Mouse (Mus musculus): ENCODE measurements around the gene Sypl2. TPM values are rescaled to one million over a fixed set of nuclear protein-coding genes. Genes with fewer than 3 reads are reported as not detected.

The Sypl2 gene
- polyA plus RNA-seq, 1 experiment from 2014 or later, result 2.0 TPM

GRCm38 (mm10) chr3:108188716-108189490, 37.5 kb downstream of the Sypl2 start:
- H3K4me2 ChIP-seq, result no peak overlapping the region
- H3K9ac ChIP-seq, result no peak overlapping the region
- H3K27me3 ChIP-seq, result peaks cover 18% of the 10 kb centered on the region; the same call in 1 of the 2 replicates
- no peak overlapping the region for H3K4me3 ChIP-seq
- ATAC-seq (replicated peaks; ENCODE audit: insufficient number of reproducible peaks, insufficient read depth, low FRiP score, low read depth), result no peak
- H3K36me3 ChIP-seq, result no peaks in the 10 kb centered on the region
- H3K9me3 ChIP-seq (replicated peaks), result no peaks in the 10 kb centered on the region
- no peak overlapping the region for H3K27ac ChIP-seq
- H3K4me1 ChIP-seq (replicated peaks), result peaks cover 19% of the 10 kb centered on the region
- WGBS, result 67% methylated on average over 9 of the region's 9 CpGs

- no peak overlapping the region for H3K27ac ChIP-seq
- no peaks in the 10 kb centered on the region for H3K36me3 ChIP-seq
- peak overlapping the region; percentile 83 for H3K4me2 ChIP-seq
- peak overlapping the region; percentile 63 for H3K4me3 ChIP-seq
- WGBS, result 65% methylated on average over 20 of the region's 20 CpGs
- peaks cover 16% of the 10 kb centered on the region for H3K4me1 ChIP-seq (replicated peaks)
- H3K9me3 ChIP-seq (replicated peaks), result no peaks in the 10 kb centered on the region
- peaks cover 18% of the 10 kb centered on the region; the same call in 1 of the 2 replicates for H3K27me3 ChIP-seq
- H3K9ac ChIP-seq, result peak overlapping the region; percentile 69; the same call in 1 of the 2 replicates
- no peak; the same call in 1 of the 2 replicates for ATAC-seq (replicated peaks; ENCODE audit: insufficient number of reproducible peaks, insufficient read depth, low FRiP score, low read depth)
These were observed 39.2 kb downstream of the Sypl2 start for GRCm38 (mm10) chr3:108187111-108187795.

- 2% methylated on average over 86 of the region's 100 CpGs for WGBS
- peak within 1 kb of the TSS; percentile 2; the same call in 1 of the 2 replicates for H3K27ac ChIP-seq
- no peaks in the 10 kb centered on the region for H3K36me3 ChIP-seq
- peak within 1 kb of the TSS; percentile 83 for H3K4me2 ChIP-seq
- H3K4me3 ChIP-seq, result peak within 1 kb of the TSS; percentile 63
- peaks cover 16% of the 10 kb centered on the region for H3K4me1 ChIP-seq (replicated peaks)
- peaks cover 21% of the 10 kb centered on the region; the same call in 1 of the 2 replicates for H3K27me3 ChIP-seq
- no peaks in the 10 kb centered on the region for H3K9me3 ChIP-seq (replicated peaks)
- H3K9ac ChIP-seq, result peak within 1 kb of the TSS; percentile 69
- peak; percentile 52 for ATAC-seq (replicated peaks; ENCODE audit: insufficient number of reproducible peaks, insufficient read depth, low FRiP score, low read depth)
These were observed 40.1 kb downstream of the Sypl2 start, which contains the start of gene Amigo1 for GRCm38 (mm10) chr3:108186098-108187047. Gene Amigo1, plus strand, starts transcription at chr3:108186335.

DNA sequence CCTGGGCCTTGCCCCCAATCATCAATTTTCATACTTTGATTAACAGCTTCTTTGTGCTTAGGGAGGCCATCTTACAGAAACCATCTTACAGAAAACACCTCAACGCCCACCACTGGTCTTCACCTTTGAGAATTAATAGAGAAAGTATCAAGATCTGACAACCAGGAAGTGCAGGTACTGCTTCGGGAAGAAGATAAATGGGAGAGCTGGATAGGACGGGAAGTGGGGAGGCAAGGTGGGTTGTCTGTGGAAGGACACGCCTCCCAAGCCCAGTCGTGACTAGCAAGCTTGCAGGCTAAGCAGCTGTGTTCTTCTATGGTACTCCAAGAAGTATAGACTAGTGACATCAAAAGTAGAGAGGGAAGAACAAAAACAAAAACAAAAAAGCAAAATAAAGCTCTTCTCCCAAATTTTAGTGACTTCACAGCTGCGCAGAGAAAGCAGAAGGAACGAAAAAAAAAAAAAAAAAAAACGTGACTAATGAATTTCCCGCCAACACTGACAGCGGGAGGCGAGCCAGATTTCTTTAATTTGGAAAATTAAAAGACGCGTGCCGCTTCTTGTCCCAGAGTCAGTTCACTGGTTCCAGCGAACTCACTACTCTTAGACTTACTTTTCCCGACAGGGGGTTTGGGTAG, 40.9 kb downstream of the Sypl2 start:
- H3K36me3 ChIP-seq, result no peaks in the 10 kb centered on the region
- peak overlapping the region; percentile 63 for H3K4me3 ChIP-seq
- peaks cover 16% of the 10 kb centered on the region for H3K4me1 ChIP-seq (replicated peaks)
- H3K27me3 ChIP-seq, result peaks cover 23% of the 10 kb centered on the region; the same call in 1 of the 2 replicates
- no peak for ATAC-seq (replicated peaks; ENCODE audit: insufficient number of reproducible peaks, insufficient read depth, low FRiP score, low read depth)
- 4% methylated on average over 16 of the region's 16 CpGs for WGBS
- peak overlapping the region; percentile 69 for H3K9ac ChIP-seq
- H3K27ac ChIP-seq, result no peak overlapping the region
- peak overlapping the region; percentile 83 for H3K4me2 ChIP-seq
- no peaks in the 10 kb centered on the region for H3K9me3 ChIP-seq (replicated peaks)

DNA sequence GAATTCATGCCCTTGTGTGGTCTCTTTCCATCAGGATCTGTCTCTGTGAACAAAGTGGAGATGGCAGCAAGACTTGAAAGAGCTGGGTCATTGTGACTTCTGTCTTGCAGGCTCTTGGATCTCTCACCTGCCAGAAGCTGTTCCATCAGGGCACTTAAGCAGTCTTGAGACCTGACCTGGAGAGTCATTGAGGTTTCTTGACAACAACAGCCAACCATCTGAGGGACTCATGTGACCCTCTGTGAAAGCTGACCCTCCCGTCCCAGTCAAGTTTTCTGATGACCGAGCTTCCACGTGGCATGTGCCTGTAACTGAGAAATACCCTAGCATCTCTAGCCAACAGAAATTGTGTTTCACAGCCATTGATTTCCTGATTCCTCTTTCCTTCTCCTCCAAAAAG, 41.7 kb downstream of the Sypl2 start:
- Histone ChIP-seq H3K4me2 (no peak overlapping the region), H3K27ac (no peak overlapping the region), H3K27me3 (peaks cover 23% of the 10 kb centered on the region; the same call in 1 of the 2 replicates), H3K4me1 (replicated peaks) (peaks cover 13% of the 10 kb centered on the region), H3K9me3 (replicated peaks) (no peaks in the 10 kb centered on the region), H3K4me3 (no peak overlapping the region), H3K9ac (no peak overlapping the region), H3K36me3 (no peaks in the 10 kb centered on the region)
- 73% methylated on average over 3 of the region's 3 CpGs for WGBS
- no peak for ATAC-seq (replicated peaks; ENCODE audit: insufficient number of reproducible peaks, insufficient read depth, low FRiP score, low read depth)

DNA sequence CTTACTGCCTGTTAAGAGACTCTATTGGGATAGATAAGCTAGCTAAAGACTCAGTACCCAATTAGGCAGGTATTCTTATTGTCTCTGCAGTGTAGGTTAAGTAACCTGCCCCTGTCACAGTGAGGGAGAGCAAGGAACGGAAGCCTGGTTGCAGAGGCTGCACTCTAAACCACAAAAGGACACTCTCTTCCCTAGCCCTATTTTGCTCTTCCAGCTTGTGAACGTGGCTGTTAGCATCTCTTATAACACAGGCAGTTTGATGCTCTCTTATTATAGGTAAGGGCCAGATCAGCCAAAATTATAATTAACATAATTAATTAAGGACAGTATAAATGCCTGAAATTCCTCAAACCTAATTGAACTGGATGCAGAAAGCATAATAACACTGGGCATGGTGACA, 45.9 kb downstream of the Sypl2 start:
- peaks cover 2% of the 10 kb centered on the region; the same call in 1 of the 2 replicates for H3K4me1 ChIP-seq (replicated peaks)
- no peak overlapping the region for H3K27ac ChIP-seq
- no peak for ATAC-seq (replicated peaks; ENCODE audit: insufficient number of reproducible peaks, insufficient read depth, low FRiP score, low read depth)
- H3K4me3 ChIP-seq, result no peak overlapping the region
- no peaks in the 10 kb centered on the region for H3K9me3 ChIP-seq (replicated peaks)
- no peak overlapping the region for H3K4me2 ChIP-seq
- 45% methylated on average over 2 of the region's 2 CpGs for WGBS
- H3K9ac ChIP-seq, result no peak overlapping the region
- H3K27me3 ChIP-seq, result peaks cover 16% of the 10 kb centered on the region; the same call in 1 of the 2 replicates
- H3K36me3 ChIP-seq, result no peaks in the 10 kb centered on the region

DNA sequence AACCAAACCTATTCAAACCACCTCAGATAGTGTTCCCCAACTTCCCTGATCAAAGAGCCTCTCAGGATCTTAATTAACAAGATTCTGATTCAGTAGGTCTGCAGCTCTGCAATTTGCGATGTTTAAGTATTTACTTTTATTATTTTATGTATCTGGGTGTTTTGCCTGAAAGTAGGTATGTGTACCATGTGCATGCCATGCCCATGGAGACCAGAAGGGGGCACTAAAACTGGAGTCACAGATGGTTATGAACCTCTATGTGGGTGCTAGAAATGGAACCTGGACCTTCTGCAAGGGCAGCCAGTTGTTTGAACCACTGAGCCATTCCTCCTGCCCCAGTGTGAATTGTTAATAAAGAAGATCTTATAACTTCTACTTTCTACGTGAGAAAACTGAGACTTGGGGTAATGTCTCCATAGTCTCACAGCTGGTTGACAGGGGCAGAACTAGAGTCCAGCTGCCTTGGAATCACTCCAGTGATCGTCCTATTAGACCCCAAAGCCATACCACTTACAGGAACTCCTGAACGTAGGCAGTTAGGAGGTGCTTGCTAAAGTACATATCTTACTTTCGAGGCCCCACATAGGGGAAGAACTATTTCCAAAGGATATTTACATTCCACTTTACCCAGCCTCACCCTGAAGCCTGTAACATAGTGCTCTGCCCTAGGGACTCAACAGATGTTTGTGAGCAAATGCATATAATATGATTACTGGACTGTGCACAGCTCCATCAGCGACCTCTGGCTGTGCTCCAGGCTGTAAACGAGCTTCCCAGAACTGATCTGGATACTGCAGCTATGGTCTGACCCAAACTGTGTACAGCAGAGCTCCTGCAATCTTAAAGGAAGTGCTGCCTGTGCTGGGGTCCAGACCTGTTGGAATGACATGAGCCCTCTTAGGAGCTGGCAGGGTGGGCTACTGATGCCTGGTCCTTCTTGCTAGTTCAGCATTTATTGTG, 47.4 kb downstream of the Sypl2 start:
- H3K27ac ChIP-seq, result no peak overlapping the region
- 61% methylated on average over 7 of the region's 7 CpGs for WGBS
- no peak overlapping the region for H3K4me2 ChIP-seq
- no peaks in the 10 kb centered on the region for H3K36me3 ChIP-seq
- H3K27me3 ChIP-seq, result peaks cover 12% of the 10 kb centered on the region; the same call in 1 of the 2 replicates
- no peak overlapping the region for H3K9ac ChIP-seq
- peaks cover 6% of the 10 kb centered on the region; the same call in 1 of the 2 replicates for H3K4me1 ChIP-seq (replicated peaks)
- H3K9me3 ChIP-seq (replicated peaks), result no peaks in the 10 kb centered on the region
- no peak; the same call in 1 of the 2 replicates for ATAC-seq (replicated peaks; ENCODE audit: insufficient number of reproducible peaks, insufficient read depth, low FRiP score, low read depth)
- H3K4me3 ChIP-seq, result no peak overlapping the region

DNA sequence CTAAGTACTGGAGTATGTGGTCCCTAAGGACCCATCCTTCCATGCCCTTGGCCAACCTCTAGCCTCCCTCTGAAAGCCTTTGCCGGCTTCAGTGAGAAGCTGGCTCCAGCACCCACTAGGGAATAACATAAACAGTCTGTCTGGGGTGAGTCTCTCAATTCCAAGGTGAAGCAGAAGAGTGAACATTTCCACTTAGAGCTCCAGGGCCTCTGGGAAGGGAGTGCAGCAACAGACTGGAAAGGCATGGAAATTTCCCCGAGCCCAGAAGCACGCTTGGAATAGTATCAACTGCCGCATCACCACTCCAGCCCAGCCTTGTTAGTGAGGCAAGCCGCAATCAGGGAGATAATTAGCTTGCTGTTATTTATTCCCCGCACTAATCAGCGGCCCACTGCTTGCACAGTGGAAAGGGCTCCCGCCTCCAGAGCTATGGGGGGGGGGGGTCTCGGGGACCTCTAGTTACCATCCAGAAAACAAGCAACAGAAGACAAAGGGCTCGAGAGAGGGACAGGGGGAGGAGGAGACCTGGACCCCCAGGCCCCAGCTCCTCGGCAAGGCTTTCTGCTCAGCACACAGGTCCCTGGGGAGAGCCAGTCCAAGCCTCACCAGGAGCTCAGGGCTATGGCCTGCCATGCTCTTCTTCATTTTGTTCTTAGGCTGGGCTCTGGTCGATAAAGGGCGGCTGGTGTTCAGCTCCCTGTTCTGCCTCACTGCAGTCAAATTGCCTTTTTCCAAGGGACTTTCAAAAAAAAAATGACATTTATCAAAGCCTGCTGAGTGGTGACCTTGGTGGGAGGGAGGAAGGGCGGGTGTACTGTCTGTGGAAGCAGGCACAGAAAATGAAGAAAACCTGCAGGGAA, 51.5 kb downstream of the Sypl2 start:
- no peak overlapping the region for H3K4me3 ChIP-seq
- no peak overlapping the region for H3K27ac ChIP-seq
- H3K4me2 ChIP-seq, result peak overlapping the region; percentile 14; the same call in 1 of the 2 replicates
- no peak; the same call in 1 of the 2 replicates for ATAC-seq (replicated peaks; ENCODE audit: insufficient number of reproducible peaks, insufficient read depth, low FRiP score, low read depth)
- H3K9ac ChIP-seq, result no peak overlapping the region
- H3K9me3 ChIP-seq (replicated peaks), result no peaks in the 10 kb centered on the region
- 26% methylated on average over 14 of the region's 14 CpGs for WGBS
- H3K4me1 ChIP-seq (replicated peaks), result peaks cover 6% of the 10 kb centered on the region; the same call in 1 of the 2 replicates
- no peaks in the 10 kb centered on the region for H3K36me3 ChIP-seq
- H3K27me3 ChIP-seq, result 0 out of 2 replicates have a peak, but pooled peaks cover 14% of the 10 kb centered on the region

DNA sequence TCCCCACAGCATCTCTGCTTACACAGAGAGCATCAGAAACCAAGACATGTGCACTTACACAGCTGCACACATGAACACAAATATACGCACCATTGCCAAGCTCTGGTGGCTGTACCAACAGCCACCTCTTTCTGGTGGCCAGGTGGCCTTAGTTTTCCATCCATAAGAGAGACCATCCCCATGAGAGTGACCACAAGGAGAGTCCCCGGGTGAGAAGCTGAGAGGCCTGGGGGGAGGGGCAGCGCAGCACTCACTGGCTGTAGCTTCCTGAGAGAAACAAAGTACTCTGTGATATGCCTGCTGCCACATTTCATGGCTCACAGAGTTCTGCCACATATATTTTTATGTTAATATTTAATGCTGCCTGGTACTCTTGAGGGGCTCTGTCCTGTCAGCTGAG, 57.2 kb downstream of the Sypl2 start:
- Histone ChIP-seq H3K27me3 (0 out of 2 replicates have a peak, but pooled peaks cover 11% of the 10 kb centered on the region), H3K36me3 (no peaks in the 10 kb centered on the region), H3K4me2 (no peak overlapping the region), H3K4me1 (replicated peaks) (0 out of 2 replicates have a peak, but pooled peaks cover 8% of the 10 kb centered on the region), H3K27ac (no peak overlapping the region), H3K9me3 (replicated peaks) (no peaks in the 10 kb centered on the region), H3K9ac (no peak overlapping the region), H3K4me3 (no peak overlapping the region)
- ATAC-seq (replicated peaks; ENCODE audit: insufficient number of reproducible peaks, insufficient read depth, low FRiP score, low read depth), result no peak
- 49% methylated on average over 3 of the region's 3 CpGs for WGBS

Measured in heart, embryonic 15.5 days (tissue).